Mouse (Mus musculus): ENCODE measurements at regions not wholly inside any gene's neighbourhood (a gene's known extent, or its start where the extent isn't known, plus 50 kb on each side); places are given as distances from the start of the nearest gene placed in this dataset.

GRCm38 (mm10) chr10:92516886-92517285 lies 205.3 kb downstream of the Nedd1 start:
- H3K9ac ChIP-seq (ENCODE audit: insufficient read depth, low read depth, low read length, poor library complexity, severe bottlenecking): no peak overlapping the region
- no peak overlapping the region for H3K27ac ChIP-seq (ENCODE audit: insufficient read depth, low read depth, low read length, poor library complexity, severe bottlenecking)
- no peak for TF ChIP-seq ZC3H11A (IDR thresholded peaks at IDR 0.05; ENCODE audit: borderline replicate concordance, low read depth, low read length)
- TF ChIP-seq CHD2 (IDR thresholded peaks at IDR 0.05; ENCODE audit: low read depth, low read length): no peak
- no peak for TF ChIP-seq MAFK (IDR thresholded peaks at IDR 0.05; ENCODE audit: insufficient read depth, low read depth, low read length)
- no peak for TF ChIP-seq ZNF384 (IDR thresholded peaks at IDR 0.05; ENCODE audit: low read depth, low read length)
- TF ChIP-seq HCFC1 (IDR thresholded peaks at IDR 0.05; ENCODE audit: borderline replicate concordance, insufficient read depth, low read length): no peak
- in situ Hi-C loops (cut with MboI; ENCODE audit: low sequenced_read_pairs in 2 of 2, unreplicated experiment in 2 of 2): no loop called here
- H3K4me1 ChIP-seq (ENCODE audit: control insufficient read depth in 2 of 2, insufficient read depth in 2 of 2, low read length in 2 of 2, poor library complexity in 1 of 2): no peaks in the 10 kb centered on the region
- no peak overlapping the region for H3K4me3 ChIP-seq (ENCODE audit: insufficient read depth in 1 of 2, low read depth in 1 of 2, low read length in 2 of 2, poor library complexity in 1 of 2, severe bottlenecking in 1 of 2)
- no peaks in the 10 kb centered on the region for H3K36me3 ChIP-seq (ENCODE audit: control insufficient read depth, insufficient read depth, low read length, poor library complexity, severe bottlenecking)
- H3K9me3 ChIP-seq (ENCODE audit: control insufficient read depth, insufficient read depth, low read depth, low read length): no peaks in the 10 kb centered on the region
- no peak for DNase-seq (ENCODE audit: low read depth, low spot score)

GRCm38 (mm10) chr10:92511769-92512168 lies 210.5 kb downstream of the Nedd1 start:
- Histone ChIP-seq H3K4me1 (ENCODE audit: control insufficient read depth in 2 of 2, insufficient read depth in 2 of 2, low read length in 2 of 2, poor library complexity in 1 of 2) (no peaks in the 10 kb centered on the region), H3K36me3 (ENCODE audit: control insufficient read depth, insufficient read depth, low read length, poor library complexity, severe bottlenecking) (no peaks in the 10 kb centered on the region), H3K9ac (ENCODE audit: insufficient read depth, low read depth, low read length, poor library complexity, severe bottlenecking) (no peak overlapping the region), H3K27ac (ENCODE audit: insufficient read depth, low read depth, low read length, poor library complexity, severe bottlenecking) (no peak overlapping the region), H3K4me3 (ENCODE audit: insufficient read depth in 1 of 2, low read depth in 1 of 2, low read length in 2 of 2, poor library complexity in 1 of 2, severe bottlenecking in 1 of 2) (no peak overlapping the region), H3K9me3 (ENCODE audit: control insufficient read depth, insufficient read depth, low read depth, low read length) (no peaks in the 10 kb centered on the region)
- in situ Hi-C loops (cut with MboI; ENCODE audit: low sequenced_read_pairs in 2 of 2, unreplicated experiment in 2 of 2): no loop called here
- no peak for DNase-seq (ENCODE audit: low read depth, low spot score)
- TF ChIP-seq CHD2 (IDR thresholded peaks at IDR 0.05; ENCODE audit: low read depth, low read length): no peak
- no peak for TF ChIP-seq MAFK (IDR thresholded peaks at IDR 0.05; ENCODE audit: insufficient read depth, low read depth, low read length)
- no peak for TF ChIP-seq HCFC1 (IDR thresholded peaks at IDR 0.05; ENCODE audit: borderline replicate concordance, insufficient read depth, low read length)
- TF ChIP-seq ZC3H11A (IDR thresholded peaks at IDR 0.05; ENCODE audit: borderline replicate concordance, low read depth, low read length): no peak
- no peak for TF ChIP-seq ZNF384 (IDR thresholded peaks at IDR 0.05; ENCODE audit: low read depth, low read length)

- no peak for DNase-seq (ENCODE audit: low read depth, low spot score)
- Histone ChIP-seq H3K36me3 (ENCODE audit: control insufficient read depth, insufficient read depth, low read length, poor library complexity, severe bottlenecking) (no peaks in the 10 kb centered on the region), H3K9ac (ENCODE audit: insufficient read depth, low read depth, low read length, poor library complexity, severe bottlenecking) (no peak overlapping the region), H3K27ac (ENCODE audit: insufficient read depth, low read depth, low read length, poor library complexity, severe bottlenecking) (no peak overlapping the region), H3K4me3 (ENCODE audit: insufficient read depth in 1 of 2, low read depth in 1 of 2, low read length in 2 of 2, poor library complexity in 1 of 2, severe bottlenecking in 1 of 2) (no peak overlapping the region), H3K9me3 (ENCODE audit: control insufficient read depth, insufficient read depth, low read depth, low read length) (no peaks in the 10 kb centered on the region), H3K4me1 (ENCODE audit: control insufficient read depth in 2 of 2, insufficient read depth in 2 of 2, low read length in 2 of 2, poor library complexity in 1 of 2) (no peaks in the 10 kb centered on the region)
- in situ Hi-C loops (cut with MboI; ENCODE audit: low sequenced_read_pairs in 2 of 2, unreplicated experiment in 2 of 2): no loop called here
- no peak for TF ChIP-seq CHD2 (IDR thresholded peaks at IDR 0.05; ENCODE audit: low read depth, low read length)
- TF ChIP-seq MAFK (IDR thresholded peaks at IDR 0.05; ENCODE audit: insufficient read depth, low read depth, low read length): no peak
- no peak for TF ChIP-seq ZC3H11A (IDR thresholded peaks at IDR 0.05; ENCODE audit: borderline replicate concordance, low read depth, low read length)
- TF ChIP-seq ZNF384 (IDR thresholded peaks at IDR 0.05; ENCODE audit: low read depth, low read length): no peak
- no peak for TF ChIP-seq HCFC1 (IDR thresholded peaks at IDR 0.05; ENCODE audit: borderline replicate concordance, insufficient read depth, low read length)
Observed at GRCm38 (mm10) chr10:92510677-92511076, 211.5 kb downstream of the Nedd1 start.

GRCm38 (mm10) chr10:92504271-92504670 lies 217.9 kb downstream of the Nedd1 start:
- Histone ChIP-seq H3K27ac (ENCODE audit: insufficient read depth, low read depth, low read length, poor library complexity, severe bottlenecking) (no peak overlapping the region), H3K4me1 (ENCODE audit: control insufficient read depth in 2 of 2, insufficient read depth in 2 of 2, low read length in 2 of 2, poor library complexity in 1 of 2) (no peaks in the 10 kb centered on the region), H3K9me3 (ENCODE audit: control insufficient read depth, insufficient read depth, low read depth, low read length) (no peaks in the 10 kb centered on the region), H3K36me3 (ENCODE audit: control insufficient read depth, insufficient read depth, low read length, poor library complexity, severe bottlenecking) (no peaks in the 10 kb centered on the region), H3K4me3 (ENCODE audit: insufficient read depth in 1 of 2, low read depth in 1 of 2, low read length in 2 of 2, poor library complexity in 1 of 2, severe bottlenecking in 1 of 2) (no peak overlapping the region), H3K9ac (ENCODE audit: insufficient read depth, low read depth, low read length, poor library complexity, severe bottlenecking) (no peak overlapping the region)
- in situ Hi-C loops (cut with MboI; ENCODE audit: low sequenced_read_pairs in 2 of 2, unreplicated experiment in 2 of 2): no loop called here
- TF ChIP-seq ZNF384 (IDR thresholded peaks at IDR 0.05; ENCODE audit: low read depth, low read length): no peak
- TF ChIP-seq MAFK (IDR thresholded peaks at IDR 0.05; ENCODE audit: insufficient read depth, low read depth, low read length): no peak
- no peak for TF ChIP-seq HCFC1 (IDR thresholded peaks at IDR 0.05; ENCODE audit: borderline replicate concordance, insufficient read depth, low read length)
- TF ChIP-seq CHD2 (IDR thresholded peaks at IDR 0.05; ENCODE audit: low read depth, low read length): no peak
- TF ChIP-seq ZC3H11A (IDR thresholded peaks at IDR 0.05; ENCODE audit: borderline replicate concordance, low read depth, low read length): no peak
- no peak for DNase-seq (ENCODE audit: low read depth, low spot score)

- DNase-seq (ENCODE audit: low read depth, low spot score): no peak
- in situ Hi-C loops (cut with MboI; ENCODE audit: low sequenced_read_pairs in 2 of 2, unreplicated experiment in 2 of 2): no loop called here
- H3K4me1 ChIP-seq (ENCODE audit: control insufficient read depth in 2 of 2, insufficient read depth in 2 of 2, low read length in 2 of 2, poor library complexity in 1 of 2): no peaks in the 10 kb centered on the region
Observed at GRCm38 (mm10) chr10:92483592-92483991, 238.6 kb downstream of the Nedd1 start.

More at GRCm38 (mm10) chr10:92483592-92483991, 238.6 kb downstream of the Nedd1 start:
- H3K27ac ChIP-seq (ENCODE audit: insufficient read depth, low read depth, low read length, poor library complexity, severe bottlenecking): no peak overlapping the region
- no peak for TF ChIP-seq ZNF384 (IDR thresholded peaks at IDR 0.05; ENCODE audit: low read depth, low read length)
- no peak for TF ChIP-seq CHD2 (IDR thresholded peaks at IDR 0.05; ENCODE audit: low read depth, low read length)
- no peak for TF ChIP-seq ZC3H11A (IDR thresholded peaks at IDR 0.05; ENCODE audit: borderline replicate concordance, low read depth, low read length)
- no peak for TF ChIP-seq HCFC1 (IDR thresholded peaks at IDR 0.05; ENCODE audit: borderline replicate concordance, insufficient read depth, low read length)
- TF ChIP-seq MAFK (IDR thresholded peaks at IDR 0.05; ENCODE audit: insufficient read depth, low read depth, low read length): no peak
- no peak overlapping the region for H3K4me3 ChIP-seq (ENCODE audit: insufficient read depth in 1 of 2, low read depth in 1 of 2, low read length in 2 of 2, poor library complexity in 1 of 2, severe bottlenecking in 1 of 2)
- no peaks in the 10 kb centered on the region for H3K36me3 ChIP-seq (ENCODE audit: control insufficient read depth, insufficient read depth, low read length, poor library complexity, severe bottlenecking)
- H3K9me3 ChIP-seq (ENCODE audit: control insufficient read depth, insufficient read depth, low read depth, low read length): no peaks in the 10 kb centered on the region
- H3K9ac ChIP-seq (ENCODE audit: insufficient read depth, low read depth, low read length, poor library complexity, severe bottlenecking): no peak overlapping the region

All from ES-E14 (cell line).